Mouse (Mus musculus): ENCODE measurements around the gene Tssk1. TPM values are rescaled to one million over a fixed set of nuclear protein-coding genes. Genes with fewer than 3 reads are reported as not detected.
A peak's percentile ranks its signal among the peaks of the same experiment; 100 is the strongest.

The Tssk1 gene
- polyA plus RNA-seq (2012) = not detected in 2 replicates

- TF ChIP-seq GATA1 (IDR thresholded peaks at IDR 0.05; ENCODE audit: low read length) = no peak
Measured at GRCm38 (mm10) chr16:17893923-17894322, at the start of gene Tssk1. Tssk1 (plus strand) TSS chr16:17894223.

- TF ChIP-seq GATA1 (IDR thresholded peaks at IDR 0.05; ENCODE audit: low read length) = no peak
Measured at GRCm38 (mm10) chr16:17848431-17848830, 45.6 kb upstream of the Tssk1 start.

DNA sequence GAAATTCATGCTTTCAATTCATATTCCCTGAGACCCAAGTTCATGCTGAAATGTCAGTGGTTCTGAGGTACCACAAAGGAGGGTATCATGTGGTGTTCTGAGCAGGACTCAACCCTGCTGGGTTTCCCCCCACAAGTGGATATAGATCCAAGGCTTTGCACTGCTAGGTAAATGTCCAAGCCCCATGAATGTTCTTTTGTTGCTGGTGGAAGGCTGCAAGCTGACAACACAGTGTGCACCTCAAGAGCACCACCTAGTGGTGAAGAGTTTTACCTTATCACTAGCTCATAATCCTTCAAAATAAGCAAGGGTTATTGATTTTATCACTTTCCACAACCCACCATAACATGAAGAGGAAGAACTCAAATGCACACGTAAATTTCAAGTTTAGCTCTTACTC lies 45.1 kb upstream of the Tssk1 start:
- no peak for TF ChIP-seq GATA1 (IDR thresholded peaks at IDR 0.05; ENCODE audit: low read length)

DNA sequence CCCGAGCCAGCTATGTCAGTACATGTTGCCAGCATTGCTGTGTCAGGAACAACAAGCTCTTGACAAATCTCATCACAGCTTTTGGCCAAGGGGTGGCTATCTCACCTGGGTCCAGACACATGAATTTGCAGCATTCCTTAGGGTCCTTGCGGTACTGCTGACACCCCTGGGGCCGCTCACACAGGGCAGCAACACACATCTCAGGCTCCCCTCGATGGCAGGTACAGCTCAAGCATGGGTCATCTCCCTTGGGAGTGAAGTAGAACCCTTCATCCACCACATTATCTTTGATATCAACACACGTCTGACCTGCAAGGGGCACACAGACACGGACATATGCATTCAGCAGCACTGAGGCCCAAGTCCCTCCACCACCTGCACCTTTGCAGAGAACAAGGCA lies 44.5 kb upstream of the Tssk1 start:
- no peak for TF ChIP-seq GATA1 (IDR thresholded peaks at IDR 0.05; ENCODE audit: low read length)

DNA sequence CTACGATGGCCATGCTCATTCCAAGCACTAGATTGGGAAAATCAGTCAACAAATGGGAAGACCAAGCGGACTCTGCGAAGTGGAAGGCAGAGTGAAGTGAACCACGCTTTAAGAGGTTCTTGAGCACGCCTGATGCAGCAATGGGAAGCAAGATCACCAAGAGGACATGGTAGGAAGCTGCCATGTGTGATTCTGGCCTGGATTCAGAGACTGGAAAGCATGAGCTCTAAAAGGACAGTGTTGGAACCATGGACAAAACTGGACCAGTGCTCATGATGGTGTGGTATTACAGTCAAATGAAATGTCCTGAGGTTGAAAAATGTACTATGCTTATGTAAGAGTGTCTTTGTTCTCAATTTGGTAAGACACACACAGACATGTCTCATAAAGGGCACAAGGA lies 42.7 kb upstream of the Tssk1 start:
- no peak for TF ChIP-seq GATA1 (IDR thresholded peaks at IDR 0.05; ENCODE audit: low read length)

GRCm38 (mm10) chr16:17851860-17852259 lies 42.2 kb upstream of the Tssk1 start:
- TF ChIP-seq GATA1 (IDR thresholded peaks at IDR 0.05; ENCODE audit: low read length) = no peak

DNA sequence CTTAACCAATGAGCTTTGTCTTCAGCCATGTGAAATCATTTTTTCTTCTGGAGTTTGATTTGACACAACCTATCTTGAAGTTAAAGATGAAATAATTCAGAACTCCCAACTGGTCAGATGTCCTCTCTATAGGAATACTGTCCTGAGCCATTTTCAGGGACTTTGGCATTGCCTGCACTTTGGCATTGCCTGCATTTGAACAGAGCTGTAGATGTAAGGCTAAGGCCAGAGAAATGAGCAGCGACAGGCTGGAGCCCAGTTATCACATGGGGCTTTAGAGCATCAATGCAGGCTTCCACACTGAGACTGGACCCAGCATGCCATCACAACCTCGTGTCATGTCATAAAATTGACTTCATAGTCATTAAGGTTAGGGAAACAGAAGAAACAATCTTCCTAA lies 40.8 kb upstream of the Tssk1 start:
- TF ChIP-seq GATA1 (IDR thresholded peaks at IDR 0.05; ENCODE audit: low read length) = no peak

DNA sequence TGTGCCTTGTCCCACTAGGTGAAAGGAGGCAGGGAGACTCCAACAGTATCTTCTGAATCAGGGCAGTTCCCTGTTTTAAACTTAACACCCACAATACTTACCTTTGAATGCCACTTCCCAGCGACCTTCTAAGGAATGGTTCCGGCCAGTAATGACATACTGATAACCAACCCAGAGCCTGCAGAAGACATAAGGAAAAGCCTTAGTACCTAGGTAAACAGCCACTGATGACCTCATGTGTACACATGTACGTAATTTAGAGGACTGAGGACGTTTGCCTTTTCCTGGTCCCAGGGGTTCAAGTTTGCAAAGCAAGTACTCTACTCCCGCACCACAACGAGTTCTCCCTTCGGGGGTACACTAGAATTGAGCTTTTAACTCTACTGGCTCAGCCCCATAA lies 36.9 kb upstream of the Tssk1 start:
- no peak for TF ChIP-seq GATA1 (IDR thresholded peaks at IDR 0.05; ENCODE audit: low read length)

- no peak for TF ChIP-seq GATA1 (IDR thresholded peaks at IDR 0.05; ENCODE audit: low read length)
Measured at GRCm38 (mm10) chr16:17858592-17858991, 35.4 kb upstream of the Tssk1 start.

- TF ChIP-seq GATA1 (IDR thresholded peaks at IDR 0.05; ENCODE audit: low read length) = no peak
Measured at GRCm38 (mm10) chr16:17865293-17865692, 28.7 kb upstream of the Tssk1 start.

DNA sequence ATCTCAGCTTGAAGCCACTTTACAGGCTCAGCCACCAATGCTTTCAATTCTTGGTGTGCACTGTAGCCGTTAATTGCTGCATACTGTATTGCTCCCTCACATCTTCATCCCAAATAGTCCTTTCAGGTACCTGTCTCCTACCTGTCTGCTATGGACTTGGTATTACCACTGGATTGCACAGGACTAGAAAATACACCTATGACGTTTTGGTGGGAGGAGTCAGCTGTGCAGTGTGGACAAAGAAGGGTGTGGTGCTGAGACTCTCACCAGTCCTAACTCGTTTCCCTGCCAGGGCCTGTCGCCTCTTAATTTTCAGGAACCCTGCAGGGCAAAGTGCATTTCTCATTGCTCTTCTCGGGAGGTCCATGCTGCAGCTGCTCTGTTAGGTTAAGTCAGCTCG lies 28.3 kb upstream of the Tssk1 start:
- no peak for TF ChIP-seq GATA1 (IDR thresholded peaks at IDR 0.05; ENCODE audit: low read length)

- peak; percentile 81 for TF ChIP-seq GATA1 (IDR thresholded peaks at IDR 0.05; ENCODE audit: low read length)
Measured at GRCm38 (mm10) chr16:17871248-17871647, 22.8 kb upstream of the Tssk1 start.

DNA sequence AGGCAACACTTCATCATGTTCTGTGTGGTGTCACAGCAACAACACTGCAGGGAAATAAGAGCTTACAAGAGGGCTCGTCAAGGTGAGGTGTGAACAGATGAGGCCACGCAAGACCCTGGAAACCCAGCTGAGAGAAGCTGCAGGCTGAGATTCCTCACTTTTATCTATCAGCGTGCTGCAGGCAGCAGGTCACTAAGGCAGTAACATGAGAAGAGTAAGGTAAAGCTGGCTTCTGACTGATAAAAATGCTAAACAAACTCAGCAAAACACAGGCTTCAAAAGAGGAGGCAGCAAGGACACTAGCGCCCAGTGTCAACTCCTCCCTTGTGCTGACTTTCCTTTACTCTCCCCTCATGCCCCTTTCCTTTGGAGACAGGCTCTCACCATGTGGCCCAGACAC lies 21.0 kb upstream of the Tssk1 start:
- peak; percentile 37 for TF ChIP-seq GATA1 (IDR thresholded peaks at IDR 0.05; ENCODE audit: low read length)

DNA sequence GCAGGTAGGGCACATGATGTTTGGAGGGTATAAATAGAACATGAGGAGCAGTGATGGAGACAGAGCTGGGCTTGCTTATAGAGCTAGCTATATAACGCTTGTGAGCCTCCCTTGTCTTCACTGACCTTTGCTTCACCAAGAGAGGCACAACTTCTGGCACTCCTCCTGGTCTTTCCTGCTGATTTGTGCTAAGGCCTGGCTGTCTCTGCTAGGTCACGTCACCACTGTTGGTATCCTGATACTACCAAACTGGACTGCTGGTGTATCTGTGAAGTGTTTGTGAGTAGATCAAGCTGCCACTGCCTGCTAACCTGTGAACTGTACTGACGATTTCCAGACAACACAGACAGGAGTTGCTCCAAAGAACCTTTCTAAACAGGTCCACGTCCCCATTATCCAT lies 18.8 kb upstream of the Tssk1 start:
- no peak for TF ChIP-seq GATA1 (IDR thresholded peaks at IDR 0.05; ENCODE audit: low read length)

- TF ChIP-seq GATA1 (IDR thresholded peaks at IDR 0.05; ENCODE audit: low read length) = no peak
Measured at GRCm38 (mm10) chr16:17876096-17876495, 17.9 kb upstream of the Tssk1 start.

- no peak for TF ChIP-seq GATA1 (IDR thresholded peaks at IDR 0.05; ENCODE audit: low read length)
Measured at GRCm38 (mm10) chr16:17879571-17879970, 14.5 kb upstream of the Tssk1 start.

GRCm38 (mm10) chr16:17882196-17882595 lies 11.8 kb upstream of the Tssk1 start:
- TF ChIP-seq GATA1 (IDR thresholded peaks at IDR 0.05; ENCODE audit: low read length) = no peak

DNA sequence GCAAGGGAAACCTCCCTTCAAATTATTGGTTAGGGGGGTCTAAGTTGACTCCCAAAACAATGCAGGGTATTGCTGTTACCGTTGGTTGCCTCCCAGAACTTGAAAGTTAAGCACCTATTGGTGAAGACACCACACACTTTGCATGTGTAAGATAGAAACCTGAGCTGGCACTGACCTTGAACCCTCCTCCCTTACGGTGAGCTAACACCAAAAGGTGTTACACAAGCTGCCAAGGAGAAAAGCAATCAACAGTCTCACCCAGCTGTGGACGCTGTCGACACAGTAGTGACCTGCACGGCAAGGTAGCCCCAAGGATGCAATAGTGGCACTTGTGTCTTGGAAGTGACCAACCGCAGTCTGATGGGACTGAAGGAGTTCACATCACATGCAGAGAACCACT lies 9.9 kb upstream of the Tssk1 start:
- TF ChIP-seq GATA1 (IDR thresholded peaks at IDR 0.05; ENCODE audit: low read length) = no peak
